Mouse (Mus musculus) lung, postnatal 36 days (tissue): Measurements from ENCODE around the gene Tlr3.

ENCODE experiments used
- DNase-seq: peaks from one replicate; pipeline ENCODE4 v3.0.0; 2022; ENCODE audit warnings: mixed read lengths

Gene Tlr3

DNA sequence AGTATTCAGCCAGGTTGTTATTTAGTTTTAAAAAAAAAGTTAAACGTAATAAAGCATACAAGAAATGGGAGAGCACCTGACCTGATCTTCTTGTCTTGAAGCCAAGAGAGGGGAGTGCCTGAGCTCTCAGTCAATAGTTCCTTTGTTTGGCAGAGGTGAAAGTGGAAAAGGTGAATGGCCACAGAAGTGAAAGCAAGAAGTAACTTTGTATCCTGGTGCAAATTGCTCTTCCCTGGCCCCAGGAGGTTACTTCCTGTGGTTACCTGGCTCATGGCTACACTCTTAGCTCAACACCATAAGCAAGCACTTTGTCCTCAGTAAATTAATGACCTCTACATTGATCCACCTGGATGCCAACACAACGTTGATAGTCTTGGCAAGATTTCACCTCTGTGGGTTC, at the start of gene Tlr3:
TSS of gene Tlr3 (minus strand) at position 199 of the 400 bp plus-strand sequence.
- DNase-seq, result peak; percentile 49

DNA sequence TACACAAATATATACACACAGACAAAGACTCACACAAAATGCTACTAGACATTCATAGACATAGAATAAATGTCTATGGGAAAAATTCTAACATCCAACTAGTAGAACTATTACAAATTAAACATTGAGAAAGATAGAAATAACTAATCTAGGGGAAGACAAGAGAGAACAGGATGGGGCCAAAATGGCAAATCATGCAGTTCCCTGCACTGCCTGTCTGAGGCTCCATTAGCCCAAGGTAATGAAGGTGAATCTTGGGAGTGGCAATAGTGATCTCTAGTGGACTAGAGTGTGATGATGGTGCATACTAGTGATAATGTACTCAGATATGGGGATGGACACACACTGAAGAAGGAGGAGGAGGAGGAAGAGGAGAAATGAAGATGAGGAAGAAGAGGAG, 47.0 kb upstream of the Tlr3 start:
- no peak for DNase-seq

DNA sequence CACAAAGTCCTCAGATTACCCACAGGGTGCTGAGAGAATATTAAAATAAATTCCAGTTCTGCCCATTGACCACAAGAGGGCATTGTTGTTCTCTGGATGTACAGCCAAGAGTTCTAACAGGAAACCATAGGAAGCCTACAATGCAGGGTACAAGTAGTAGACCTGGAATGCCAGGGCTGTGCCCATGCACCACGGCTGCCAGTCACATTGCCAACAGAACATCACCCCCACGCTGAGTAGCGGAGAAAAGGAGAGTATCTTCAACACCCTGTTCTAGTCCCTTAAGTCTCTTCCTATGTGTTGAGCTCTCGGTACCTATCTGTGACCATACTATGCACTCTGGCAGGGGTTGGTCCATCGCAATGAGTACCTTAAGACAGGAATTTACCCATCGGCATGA, 43.5 kb upstream of the Tlr3 start:
- DNase-seq, result peak; percentile 75

DNA sequence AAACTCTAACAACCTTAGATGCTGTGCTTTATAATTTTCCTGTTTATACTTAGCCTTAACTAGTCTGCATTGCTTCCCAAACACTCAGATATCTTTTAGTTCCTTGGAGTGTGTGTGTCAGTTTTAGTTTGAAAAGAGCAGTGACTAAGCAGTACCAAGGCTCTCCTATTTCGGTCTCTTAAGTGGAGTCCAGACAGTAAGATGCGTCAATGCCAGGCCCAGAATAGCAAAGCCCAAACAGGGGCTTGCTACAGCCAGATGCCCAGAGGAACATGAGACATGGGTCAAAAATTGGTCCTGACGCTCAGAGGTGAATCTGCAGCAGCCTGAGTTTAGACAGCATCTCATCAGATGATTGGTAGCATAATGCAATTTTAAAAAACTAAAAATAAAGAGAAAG, 41.2 kb upstream of the Tlr3 start:
- no peak for DNase-seq

DNA sequence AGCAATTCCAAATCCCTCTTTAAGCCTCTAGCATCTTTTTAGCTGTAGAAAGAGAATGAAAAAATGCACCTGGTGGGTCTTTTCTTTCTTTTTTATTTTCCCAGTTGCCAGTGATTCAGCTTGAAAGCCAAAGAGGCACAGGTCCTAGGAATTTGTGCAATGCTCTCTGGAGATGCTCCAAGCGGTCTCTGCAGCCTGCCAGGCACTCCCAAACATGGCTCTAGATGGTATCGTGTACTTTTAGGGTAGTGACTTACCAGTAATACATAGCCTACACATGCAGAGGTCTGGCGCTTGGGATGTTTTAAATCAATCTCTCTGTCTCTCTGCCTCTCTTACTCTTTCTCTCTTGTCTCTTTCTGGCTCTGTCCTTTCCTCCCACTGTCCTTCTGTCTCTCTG, 38.0 kb upstream of the Tlr3 start:
- no peak for DNase-seq

DNA sequence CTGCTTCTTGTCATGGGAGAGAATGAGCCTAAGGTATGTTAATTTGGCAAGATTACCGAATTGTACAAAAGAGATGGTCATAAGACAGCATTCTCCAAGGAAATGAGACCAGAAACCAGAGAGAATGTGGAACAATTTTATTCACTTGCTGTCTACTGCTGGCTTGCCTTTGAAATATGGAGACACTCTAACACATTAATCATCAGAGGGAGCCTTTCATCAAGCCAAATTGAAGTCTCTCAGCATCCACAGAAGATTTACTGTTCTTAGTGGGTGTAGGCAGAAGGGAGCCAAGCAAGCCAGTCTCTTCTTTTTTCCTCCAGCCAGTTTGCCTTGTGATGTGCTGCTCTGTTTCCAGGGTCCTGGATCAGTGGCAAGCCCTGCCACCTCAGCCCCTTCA, 37.4 kb upstream of the Tlr3 start:
- no peak for DNase-seq

DNA sequence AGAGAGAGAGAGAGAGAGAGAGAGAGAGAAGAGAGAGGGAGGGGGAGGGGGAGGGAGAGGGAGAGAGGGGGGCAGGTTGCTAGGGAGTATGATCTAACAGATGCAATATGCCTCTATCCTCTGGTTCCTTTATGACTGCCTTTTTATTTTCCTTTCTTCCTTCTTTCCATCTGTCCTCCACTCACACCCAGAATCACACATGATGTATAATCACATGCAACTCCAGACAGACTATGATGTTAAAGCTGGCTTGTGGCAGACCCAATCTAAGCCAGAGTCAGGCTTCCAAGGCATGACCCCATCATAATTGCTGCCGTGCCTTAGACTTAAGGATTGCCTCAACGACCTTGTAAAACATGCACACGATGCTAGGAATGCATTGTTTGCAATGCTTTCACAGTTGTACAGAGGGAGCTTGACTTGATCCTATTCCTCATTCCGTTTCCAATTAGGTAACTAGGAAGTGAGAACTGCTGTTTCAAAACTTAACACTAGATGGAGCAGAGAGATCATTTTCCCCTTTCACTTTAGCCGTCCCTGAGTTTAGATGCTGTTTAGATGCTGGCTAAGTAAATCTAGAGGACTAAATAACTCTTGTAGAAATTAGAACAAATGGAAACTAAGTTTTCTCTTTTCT, 28.1 kb upstream of the Tlr3 start:
- DNase-seq, result peak; percentile 62

DNA sequence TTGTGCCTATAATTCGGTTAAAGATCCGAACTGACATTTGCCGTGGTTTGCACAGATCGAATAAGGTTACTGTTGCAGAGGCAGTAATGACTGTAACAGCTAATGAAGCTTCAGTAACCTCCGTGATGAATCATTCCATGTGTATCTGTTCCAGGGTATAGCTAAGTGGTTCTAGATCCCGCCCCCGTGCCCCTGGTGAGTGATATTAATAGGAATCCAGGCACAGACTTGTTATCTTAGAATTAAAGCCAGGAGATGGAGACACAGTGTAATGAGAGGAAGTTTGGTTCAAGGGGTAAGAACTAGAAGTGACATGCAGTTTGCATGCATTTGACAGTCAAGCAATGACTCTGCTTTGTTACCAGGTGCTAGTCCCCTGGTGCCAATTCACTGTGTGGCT, 9.3 kb upstream of the Tlr3 start:
- DNase-seq, result no peak

DNA sequence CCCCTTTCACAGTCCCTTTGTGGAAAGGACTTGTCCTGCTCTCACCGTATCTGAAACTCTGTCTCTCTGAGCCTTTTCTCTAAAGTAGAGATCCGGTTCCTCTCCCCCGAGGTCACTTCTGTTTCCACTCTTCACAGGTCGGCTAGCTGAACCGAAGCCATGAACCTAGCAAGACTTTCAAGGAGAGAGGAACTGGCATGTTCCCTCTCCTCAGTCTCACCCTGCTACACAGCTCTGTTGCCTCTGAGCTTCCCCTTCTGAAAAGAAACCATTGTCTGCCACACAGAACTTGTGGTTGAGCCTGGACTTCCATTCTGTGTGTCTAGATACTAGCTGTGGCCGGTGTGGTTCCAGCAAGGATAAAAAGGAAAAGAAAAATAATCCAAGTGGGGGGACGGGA, 4.1 kb upstream of the Tlr3 start:
- peak; percentile 26 for DNase-seq

DNA sequence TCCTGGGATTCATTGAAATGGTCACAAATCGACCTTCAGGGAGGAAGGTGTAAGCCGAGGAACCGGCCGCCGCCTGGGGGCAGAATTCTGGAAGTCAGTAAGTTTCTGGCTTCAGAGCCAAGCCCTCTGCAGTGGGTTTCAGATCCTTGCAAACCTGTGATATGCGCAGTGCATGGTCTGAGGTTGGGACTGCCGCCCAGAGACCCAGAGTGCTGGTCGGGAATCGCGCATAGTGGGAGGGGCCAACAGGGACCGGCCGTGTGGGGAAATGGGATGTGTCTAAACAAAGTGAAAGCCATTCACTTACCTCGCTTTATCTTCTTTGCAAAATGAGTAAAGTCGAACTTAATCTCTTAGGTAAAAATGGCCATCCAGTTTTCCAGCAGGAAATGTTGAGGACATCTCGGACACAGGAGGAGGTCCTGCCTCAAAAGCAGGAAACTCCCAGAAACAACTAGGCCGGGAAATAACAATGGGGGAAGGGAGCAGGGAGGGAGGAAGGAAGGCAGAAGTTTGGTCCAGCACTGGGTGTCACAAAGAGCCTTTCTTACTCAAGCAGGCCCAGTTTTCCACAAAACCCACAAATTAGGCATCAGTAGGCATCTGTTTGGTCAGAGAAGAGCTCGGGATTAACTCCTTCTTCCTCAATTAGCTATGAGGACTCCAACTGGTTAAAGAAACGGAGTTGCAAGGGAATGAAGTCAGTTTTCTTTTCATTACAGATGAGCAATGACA, 567 bp downstream of the Tlr3 start:
- DNase-seq, result peak; percentile 79

DNA sequence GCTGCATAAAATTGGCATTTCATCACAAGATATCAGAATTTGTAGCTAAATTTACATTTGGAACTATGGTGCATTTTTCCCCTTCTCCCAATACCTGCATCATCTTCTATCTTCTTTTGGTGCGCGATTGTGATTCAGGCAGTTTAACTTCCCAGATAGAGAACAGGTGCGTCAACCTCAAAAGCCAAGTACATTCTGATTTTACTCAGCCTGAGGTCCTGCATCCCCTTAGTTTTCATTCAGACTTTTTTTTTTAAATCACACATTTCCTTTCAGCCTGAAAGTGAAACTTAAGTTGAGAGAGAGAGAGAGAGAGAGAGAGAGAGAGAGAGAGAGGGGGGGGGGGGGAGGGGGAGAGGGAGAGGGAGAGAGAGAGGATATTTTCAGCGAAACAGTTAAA, 1.2 kb downstream of the Tlr3 start:
- no peak for DNase-seq

DNA sequence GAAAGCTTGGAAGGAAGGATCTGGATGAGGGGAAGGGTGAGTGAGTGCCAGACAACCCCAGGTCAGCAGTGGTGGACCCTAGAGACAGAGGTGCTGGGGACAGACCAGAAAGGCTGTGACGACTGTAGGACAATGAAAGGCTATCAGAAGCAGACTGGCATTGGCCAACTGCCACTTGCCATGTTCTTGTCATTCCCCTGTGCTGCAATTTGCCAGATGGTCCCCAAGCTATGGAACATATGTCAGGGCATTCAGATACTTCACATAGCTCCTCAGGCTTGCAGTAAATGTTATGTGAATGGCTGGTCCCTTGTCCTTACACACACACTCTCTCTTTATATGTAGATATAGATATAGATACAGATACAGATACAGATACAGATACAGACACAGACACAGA, 27.6 kb downstream of the Tlr3 start:
- no peak for DNase-seq

DNA sequence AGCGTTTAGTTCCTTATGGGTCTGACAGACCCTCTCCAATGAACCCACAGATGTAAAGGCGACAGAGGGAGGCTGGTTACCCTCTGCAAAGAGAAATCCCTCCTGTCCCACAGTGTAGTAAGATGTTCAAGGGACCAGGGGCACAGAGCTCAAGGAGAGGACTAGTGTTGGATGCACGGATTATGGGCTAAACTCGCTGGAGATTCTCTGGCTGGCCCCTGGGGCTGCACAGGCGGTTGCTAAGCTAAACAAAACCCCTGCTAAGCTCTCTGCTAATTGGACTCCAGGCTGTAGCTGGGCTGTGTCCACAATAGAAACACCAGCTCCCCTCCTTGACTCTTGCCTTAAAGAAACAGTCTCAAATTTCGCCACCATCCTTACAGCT, 28.9 kb downstream of the Tlr3 start, which contains the start of gene Fam149a:
TSS of gene Fam149a (minus strand) at position 329 of the 385 bp plus-strand sequence.
- DNase-seq, result no peak

DNA sequence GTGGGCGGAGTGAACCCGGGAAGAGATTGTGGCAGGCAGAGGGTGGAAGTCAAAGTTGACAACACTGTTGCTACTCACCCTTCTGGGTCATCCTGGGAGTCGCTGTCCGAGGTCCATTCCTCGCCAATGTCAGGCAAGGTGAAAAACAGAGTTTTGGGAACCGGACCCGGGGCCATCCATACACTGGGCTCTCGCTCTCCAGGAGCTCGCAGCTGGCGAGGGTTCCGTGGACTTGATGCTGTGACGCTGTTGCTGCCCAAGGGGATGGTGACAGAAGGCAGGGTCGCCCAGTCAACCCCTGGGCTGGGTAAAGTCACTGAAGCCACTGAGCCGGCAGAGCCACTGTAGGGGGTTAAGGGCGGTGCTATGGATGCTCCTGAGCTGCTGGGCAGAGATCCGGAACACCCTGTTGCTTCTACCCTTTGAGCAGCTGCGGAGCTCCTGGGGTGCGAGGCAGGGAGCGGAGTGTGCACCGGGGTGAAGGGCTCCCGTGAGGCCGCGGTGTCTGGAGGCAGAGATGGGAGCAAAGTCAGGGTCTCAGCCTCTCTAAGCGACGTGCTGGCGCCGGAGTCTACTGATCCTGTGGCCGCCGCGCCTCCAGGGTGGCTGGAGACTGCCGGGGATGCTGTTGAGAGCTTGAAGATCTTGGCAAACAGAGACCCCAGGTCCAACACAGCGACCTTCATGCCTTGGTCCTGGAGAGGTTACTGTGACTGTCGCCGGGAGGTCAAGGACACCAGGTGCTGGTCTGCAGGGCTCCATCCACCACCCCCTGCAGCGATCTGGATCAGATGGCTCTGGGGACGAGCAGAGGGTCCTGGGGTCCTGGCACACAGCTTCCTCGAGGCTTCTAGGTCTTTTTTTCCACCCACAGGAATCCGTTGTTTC, 29.6 kb downstream of the Tlr3 start:
- no peak for DNase-seq

DNA sequence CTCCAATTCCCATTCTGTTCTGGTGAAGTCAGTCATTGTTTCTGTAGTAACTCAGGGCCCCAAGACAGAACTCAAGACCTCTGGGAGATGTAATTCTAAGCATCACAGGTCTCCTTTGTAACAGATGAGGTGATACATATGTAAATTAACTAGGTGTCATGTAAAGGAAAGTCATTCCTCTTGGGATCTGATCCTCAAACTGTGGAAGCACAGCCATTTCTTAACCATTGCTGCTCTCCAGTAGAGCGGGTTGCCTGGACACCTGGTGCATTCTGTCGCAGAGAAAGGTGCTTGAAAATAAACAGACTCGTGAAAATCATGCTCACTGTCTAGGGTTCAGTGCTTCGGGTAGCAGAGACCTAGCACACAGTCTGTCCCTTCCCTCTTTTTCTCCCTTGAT, 30.3 kb downstream of the Tlr3 start:
- no peak for DNase-seq

DNA sequence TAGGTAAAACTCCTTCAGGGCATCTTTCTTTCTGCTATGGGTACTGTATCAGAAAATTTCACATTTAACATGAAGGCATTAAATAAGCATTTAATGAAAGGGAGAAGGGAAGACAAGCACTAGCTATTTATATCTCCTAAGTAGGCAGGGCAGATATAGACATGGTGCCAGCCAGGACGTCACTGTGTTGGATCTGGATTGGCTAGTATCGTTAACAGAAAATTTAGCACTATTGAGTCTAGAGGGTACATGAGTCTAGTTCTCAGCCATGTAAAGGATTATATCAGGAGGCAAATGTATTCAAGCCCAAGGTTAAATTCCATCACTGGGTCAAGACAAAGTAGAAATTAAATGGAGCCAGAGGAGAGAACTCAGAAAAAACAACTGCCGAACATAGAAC, 36.8 kb downstream of the Tlr3 start:
- no peak for DNase-seq

DNA sequence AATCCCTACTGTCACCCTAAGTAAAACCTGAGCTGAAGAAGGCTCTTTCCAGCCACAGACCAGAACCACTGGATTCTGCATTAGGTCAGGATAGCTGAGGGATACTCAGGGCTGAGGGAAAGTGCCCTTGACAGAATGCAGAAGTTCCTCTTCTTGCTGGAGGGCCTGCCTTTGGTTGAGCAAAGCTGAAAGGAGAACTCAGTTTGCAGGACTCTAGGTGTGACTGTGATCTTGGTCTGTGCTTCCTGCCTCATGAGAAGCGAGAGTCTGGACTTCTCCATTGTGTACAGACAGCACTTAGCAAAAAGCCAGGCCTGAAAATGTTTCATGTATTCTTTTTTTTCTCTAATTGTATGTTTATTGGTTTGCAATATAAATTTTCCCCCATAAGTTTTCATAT, 43.7 kb downstream of the Tlr3 start:
- DNase-seq, result no peak

DNA sequence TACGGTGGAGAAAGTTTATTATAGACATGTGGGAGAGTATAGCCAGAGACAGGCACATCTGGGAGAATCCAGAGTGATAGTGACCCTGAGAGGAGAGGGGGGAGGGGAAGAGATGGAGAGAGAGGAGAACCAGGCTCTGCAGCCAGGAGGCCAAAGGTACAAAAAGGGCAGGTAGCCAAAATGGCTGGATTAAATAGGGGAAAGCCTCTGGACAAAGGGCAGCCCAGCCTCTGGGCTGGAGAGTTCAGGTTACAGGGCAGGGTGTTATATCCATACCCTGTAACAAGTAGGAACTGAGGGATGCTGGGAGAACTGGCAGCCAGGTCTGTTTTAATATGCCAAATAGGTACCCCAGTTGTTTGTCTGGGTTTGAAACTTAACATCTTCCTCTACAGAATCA, 47.7 kb downstream of the Tlr3 start:
- DNase-seq, result no peak

DNA sequence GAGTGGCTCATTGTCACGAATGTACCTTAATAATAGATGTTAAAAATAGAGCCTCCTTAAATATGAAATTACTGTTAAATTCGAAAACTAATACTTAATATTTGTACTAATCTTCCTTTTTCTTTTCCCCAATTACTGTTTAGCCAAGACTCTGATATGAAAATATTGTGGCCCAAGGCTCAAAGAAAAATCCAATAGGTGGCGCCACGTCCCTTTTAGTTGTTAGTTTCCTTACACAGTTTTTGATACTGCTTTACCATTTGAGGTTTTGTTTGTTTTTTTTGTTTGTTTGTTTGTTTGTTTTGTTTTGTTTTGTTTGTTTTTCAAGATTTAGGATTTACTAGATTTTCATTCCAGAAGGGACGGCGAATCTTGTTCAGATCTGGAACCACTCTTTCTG, 48.6 kb downstream of the Tlr3 start:
- DNase-seq, result peak; percentile 64

DNA sequence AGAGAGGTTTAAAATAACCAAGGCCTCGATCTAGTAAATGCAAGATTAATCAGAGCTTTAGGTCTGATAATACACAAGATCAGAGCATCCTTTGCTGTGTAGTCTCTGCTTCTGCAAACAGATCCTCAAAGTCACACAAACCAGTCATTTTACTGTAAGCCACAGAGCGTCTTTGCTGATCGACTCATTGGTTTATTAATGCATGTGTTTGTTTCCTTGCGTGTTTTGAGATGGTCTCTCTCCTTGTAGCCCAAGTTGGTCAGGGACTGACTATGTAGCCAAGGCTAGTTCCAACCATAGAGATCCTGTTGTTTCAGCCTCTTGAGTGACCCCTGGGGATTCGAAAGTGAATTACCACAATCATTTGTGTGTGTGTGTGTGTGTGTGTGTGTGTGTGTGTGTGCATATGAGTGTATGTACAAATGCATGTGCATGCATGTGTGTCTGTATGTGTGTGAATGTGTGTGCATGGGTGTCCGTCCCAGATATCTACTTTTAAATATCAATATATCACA, 51.7 kb downstream of the Tlr3 start:
- peak; percentile 23 for DNase-seq

DNA sequence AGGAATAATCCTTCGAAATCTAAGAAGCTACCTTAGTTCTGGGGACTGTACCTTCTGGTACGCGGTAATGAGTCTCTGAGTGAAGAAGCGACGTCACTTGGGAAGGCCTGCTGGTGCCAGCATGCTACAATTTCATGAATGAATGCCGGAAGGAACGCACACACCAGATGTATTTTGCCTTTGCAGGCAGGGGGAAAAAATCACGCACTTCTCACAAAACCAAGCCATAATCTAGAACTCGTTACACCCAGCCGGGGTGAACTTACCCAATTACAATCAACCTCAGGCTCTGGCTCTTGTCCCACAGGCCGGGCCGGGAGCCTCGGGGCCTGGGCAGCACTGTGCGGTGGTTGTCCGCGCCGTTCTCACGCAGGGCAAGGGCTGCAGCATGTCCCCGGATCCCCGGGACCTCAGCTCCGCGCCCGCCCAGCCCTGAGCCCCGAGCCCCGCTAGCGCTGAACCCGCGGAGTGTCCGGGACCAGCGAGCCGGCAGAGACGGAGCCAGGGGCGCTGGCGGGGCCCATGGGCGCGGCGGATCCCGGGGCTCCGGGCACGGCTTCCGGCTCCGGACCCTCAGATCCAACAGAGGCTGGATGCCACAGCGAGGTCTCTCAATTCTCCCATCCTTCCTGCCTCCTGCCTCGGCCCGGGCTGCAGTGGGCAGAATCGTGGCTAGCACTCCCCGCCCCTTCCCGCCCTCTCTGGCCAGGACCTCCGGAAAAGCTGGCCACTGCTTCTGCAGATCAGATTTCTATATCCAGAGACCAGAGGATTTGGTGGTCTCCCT, 52.6 kb downstream of the Tlr3 start:
- DNase-seq, result peak; percentile 41

DNA sequence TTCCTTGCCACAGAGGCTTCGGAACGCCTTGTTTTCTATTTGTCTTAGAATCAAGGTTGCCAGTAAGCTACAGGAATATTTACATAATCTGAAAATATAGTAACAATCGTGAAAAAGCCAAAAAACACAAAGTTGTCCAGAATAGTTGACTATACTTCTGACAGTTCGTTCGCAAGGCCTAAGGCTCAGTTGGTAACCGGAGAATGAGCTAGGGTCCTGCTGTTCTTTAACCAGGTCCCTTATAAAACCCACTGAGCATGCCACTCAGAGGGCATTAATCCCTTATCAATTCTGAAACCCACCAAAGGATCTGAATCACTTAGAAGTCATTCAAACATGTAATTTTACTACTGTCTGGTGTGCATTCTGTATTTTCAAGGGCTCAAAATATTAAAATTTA, 55.1 kb downstream of the Tlr3 start:
- no peak for DNase-seq
